Mouse (Mus musculus): Measurements from ENCODE around the gene St7.

Gene St7

GRCm38 (mm10) chr6:17943877-17944617 lies 251.3 kb downstream of the St7 start:
- DNase-seq (ENCODE audit: inconsistent age in 2 of 2, low spot score in 1 of 2): no peak

- no peak for DNase-seq (ENCODE audit: inconsistent age in 2 of 2, low spot score in 1 of 2)
Measured at GRCm38 (mm10) chr6:17946456-17946855, 253.7 kb downstream of the St7 start.

- DNase-seq (ENCODE audit: inconsistent age in 2 of 2, low spot score in 1 of 2): no peak
Measured at GRCm38 (mm10) chr6:17947130-17947831, 254.5 kb downstream of the St7 start.

GRCm38 (mm10) chr6:17949103-17949502 lies 256.4 kb downstream of the St7 start:
- no peak for DNase-seq (ENCODE audit: inconsistent age in 2 of 2, low spot score in 1 of 2)

DNA sequence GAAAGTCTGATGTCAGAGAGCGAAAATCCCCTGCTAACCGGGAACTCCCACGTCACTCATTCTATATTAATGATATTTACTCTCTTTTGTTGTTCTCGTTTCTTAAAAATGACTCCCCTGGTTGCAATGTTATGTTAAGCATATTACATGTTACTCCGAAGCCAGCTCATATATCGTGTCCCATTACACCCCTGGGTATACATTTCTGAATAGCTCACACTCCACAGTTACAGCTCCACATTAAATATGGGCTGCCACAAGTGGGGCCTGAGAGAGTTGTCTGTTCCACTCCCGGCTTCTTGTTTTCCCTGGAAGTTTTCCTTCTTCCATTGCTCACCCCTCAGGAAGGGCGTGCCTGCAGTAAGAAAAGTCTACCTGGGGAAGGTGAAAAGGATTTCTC lies 259.0 kb downstream of the St7 start:
- DNase-seq (ENCODE audit: inconsistent age in 2 of 2, low spot score in 1 of 2): no peak

DNA sequence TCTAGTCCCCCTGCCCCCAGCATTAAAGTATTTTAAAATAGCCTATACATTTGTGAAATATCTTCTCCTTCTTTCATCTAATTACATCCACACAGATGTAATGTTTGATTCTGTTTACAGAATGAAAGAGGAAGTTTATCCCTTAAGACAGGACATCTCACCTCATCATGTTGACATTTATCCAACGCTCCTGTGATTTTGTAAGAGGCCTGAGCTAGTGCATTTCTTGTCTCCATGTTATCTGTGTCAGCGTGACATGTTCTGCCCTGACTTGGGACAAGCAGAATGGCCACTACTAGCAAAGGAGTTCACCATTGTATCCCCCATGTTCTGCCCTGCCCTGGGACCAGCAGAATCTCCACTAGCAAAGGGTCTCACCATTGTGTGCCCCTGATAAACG lies 270.7 kb downstream of the St7 start:
- no peak for DNase-seq (ENCODE audit: inconsistent age in 2 of 2, low spot score in 1 of 2)

DNA sequence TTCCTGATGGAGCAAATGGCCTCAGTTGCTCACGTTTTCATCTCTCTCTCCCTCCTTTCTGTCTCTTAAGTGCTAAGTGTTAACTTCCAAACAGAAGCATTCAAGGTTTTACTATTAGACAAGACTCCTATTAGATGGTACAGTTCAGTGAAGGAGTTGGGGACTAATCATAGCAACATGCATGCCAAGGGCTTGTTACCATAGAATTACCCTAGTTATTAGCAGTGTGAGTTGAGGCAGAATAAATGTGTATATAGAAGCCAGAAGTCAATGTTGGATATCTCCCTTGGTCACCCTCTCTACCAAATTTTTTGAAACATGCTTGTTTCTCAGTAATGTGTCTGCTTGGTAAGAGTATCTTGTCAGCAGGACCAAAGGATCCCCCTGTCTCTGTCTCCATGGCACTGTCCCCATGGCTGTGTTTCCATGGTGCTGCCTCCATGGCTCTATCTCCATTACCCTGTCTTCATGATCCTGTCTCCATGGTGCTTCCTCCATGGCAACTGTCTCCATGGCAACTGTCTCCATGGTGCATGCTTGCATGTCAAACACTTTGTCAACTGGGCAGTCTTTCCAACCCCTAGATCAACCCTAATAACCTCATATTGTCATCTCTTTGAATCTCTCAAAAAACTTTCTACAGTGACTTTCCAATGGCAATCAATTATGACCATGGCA lies 275.9 kb downstream of the St7 start:
- DNase-seq (ENCODE audit: inconsistent age in 2 of 2, low spot score in 1 of 2): no peak

DNA sequence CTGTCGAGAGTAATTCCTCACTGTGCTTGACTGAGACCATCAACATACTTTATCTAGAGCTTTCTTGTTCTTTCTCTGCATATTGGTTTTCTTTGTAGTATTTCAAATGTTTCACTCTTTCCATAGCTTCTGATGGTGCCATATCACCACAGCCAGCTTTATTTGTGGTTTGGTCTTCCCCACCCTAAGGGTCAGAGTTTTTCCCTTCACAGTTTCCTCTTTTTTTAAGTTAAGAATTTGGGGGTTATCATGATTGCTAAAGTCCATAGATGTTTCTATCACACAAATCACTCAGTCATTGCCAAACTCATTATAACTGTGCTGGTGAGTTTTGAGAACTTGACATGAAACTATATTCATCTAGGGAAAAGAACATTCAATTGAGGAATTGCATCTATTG lies 277.1 kb downstream of the St7 start:
- no peak for DNase-seq (ENCODE audit: inconsistent age in 2 of 2, low spot score in 1 of 2)

GRCm38 (mm10) chr6:17971393-17971792 lies 278.7 kb downstream of the St7 start:
- DNase-seq (ENCODE audit: inconsistent age in 2 of 2, low spot score in 1 of 2): no peak

DNA sequence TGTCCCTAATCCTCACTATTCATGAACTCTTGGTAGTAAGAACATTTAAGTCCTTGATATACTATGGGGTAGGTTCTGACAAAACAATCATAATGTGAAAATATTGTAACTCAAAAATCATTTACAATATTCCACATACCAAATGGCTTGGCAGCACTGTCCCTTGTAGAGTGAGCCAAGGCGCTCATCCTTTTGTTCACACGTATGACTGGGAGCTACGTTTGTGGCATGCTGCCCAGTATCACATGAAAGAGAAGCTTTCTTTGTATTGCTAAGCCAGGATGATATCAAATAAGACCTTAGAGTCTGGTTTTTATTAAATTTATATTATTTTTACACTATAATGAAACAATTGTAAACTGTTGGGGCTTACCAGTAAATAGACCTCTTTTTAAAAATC lies 281.7 kb downstream of the St7 start:
- DNase-seq (ENCODE audit: inconsistent age in 2 of 2, low spot score in 1 of 2): no peak

DNA sequence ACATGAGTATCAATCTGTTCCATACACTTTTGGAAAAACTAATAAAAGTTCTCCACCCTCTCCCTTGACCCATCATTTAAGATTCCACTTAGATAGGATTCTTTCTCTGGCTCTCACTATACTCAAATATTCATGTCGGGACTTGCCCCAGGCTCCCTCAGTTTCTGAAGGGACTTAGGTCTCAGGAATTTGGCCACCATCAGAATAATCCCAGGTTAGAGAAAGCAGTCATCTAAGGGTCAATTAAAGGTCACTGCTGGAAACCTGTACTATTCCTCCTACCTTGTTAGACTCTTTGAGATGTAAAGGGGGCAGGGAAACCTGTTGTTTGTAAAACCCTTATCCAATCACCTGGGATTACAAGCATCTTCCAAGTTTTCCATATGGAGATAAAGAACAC lies 284.4 kb downstream of the St7 start:
- no peak for DNase-seq (ENCODE audit: inconsistent age in 2 of 2, low spot score in 1 of 2)

DNA sequence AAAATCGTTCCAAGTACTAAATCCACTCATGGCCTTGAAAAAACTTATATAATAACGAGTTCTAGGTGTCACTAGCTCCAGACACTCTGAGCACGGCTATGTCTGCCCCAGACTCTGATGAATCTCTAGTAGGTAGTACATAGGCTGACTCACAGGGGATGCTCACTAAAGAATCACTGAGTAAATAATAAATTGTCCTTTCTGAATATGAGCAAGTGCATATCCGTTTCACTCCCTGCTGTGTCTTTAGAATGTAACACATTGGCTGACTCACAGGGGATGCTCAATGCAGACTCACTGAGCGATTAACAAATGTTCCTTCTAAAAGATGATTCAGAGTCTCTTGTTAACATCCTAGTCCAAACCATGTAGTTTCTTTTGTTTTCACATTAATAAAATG lies 285.6 kb downstream of the St7 start:
- no peak for DNase-seq (ENCODE audit: inconsistent age in 2 of 2, low spot score in 1 of 2)

GRCm38 (mm10) chr6:17978881-17979280 lies 286.1 kb downstream of the St7 start:
- no peak for DNase-seq (ENCODE audit: inconsistent age in 2 of 2, low spot score in 1 of 2)

DNA sequence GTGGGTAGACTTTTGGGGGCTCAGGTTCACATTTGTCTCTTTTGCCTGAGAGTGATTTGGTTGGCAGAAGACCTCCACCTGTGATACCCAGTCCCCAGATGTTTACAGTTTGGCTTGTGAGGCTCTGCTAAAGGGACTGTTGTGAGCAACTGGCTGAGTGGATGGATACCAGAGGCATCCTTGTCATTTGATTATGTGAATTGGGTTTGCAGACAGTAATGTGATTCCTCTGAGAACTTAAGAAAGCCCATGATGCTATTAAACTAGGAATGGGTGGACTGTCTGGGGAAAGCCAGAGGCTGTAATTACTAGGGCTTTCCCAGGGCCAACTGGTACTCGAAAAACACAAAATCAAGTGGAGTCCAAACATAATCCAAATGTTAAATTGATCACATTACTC lies 286.6 kb downstream of the St7 start:
- DNase-seq (ENCODE audit: inconsistent age in 2 of 2, low spot score in 1 of 2): no peak

DNA sequence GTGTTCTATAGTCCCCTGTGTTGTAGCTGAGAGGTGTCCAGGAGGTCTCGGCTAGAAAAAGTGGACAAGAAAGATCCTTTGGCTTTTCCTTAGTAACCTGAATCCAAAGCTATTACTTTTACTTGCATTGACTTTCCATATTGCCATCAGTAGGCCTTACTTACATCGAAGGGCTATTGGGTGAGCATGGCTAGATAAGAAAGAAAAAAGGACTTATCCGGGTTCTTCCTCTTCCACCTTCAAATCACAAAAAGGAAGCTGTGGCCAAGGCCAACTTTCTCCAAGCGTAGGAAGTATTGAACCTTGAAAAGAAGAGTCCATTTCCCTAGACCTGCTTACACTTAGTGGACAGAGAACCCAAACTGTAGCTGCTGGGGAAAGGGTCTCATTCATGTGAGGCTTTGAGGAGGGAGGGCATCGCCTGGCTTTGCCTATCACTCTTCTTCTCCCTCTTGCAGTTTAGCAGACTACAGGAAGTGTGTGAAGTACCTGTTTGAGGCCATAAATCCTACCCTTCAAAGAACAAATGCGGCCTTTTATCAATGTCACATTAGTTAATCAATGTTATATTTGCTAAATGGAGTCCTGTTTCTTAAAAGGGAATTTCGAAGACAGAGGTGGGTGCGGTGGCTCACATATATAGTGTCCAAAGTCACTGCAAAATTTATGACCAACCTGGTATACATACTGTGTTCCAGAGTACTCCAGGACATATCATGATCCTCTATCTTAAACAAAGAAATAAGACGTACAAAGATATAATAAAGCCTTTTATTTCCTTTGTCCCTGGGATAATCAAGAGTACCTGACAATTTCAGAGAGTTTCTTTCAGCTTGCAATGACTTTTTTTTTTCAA lies 297.7 kb downstream of the St7 start:
- no peak for DNase-seq (ENCODE audit: inconsistent age in 2 of 2, low spot score in 1 of 2)

DNA sequence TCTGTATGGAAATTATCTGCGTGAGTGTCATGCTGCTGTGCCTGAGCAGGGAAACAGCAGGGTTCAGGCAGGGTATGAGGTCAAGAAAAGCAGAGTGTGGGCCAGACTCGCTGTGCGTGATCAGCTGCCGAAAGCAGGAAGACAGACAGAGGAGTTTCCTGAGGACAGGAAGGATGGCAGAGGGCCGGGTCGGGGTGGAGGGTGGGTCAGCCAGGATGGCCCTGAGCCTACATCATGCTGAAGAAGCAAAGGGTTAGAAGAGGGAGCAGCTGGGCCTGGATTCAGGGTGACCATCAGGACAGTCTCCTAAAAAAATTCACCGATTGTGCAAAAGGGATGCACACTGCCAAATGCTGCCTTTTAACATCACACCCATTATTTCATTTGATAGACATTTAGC lies 298.9 kb downstream of the St7 start:
- no peak for DNase-seq (ENCODE audit: inconsistent age in 2 of 2, low spot score in 1 of 2)
